Mouse (Mus musculus): Measurements from ENCODE around the gene Efhd2. TPM values are rescaled to one million over a fixed set of nuclear protein-coding genes. Genes with fewer than 3 reads are reported as not detected.

Efhd2 gene
- polyA plus RNA-seq, 1 experiment from 2014 or later: 62.0 TPM

- Histone ChIP-seq H3K4me3 (peak overlapping the region; percentile 0; the same call in 1 of the 2 replicates), H3K27ac (peak overlapping the region; percentile 89), H3K27me3 (no peaks in the 10 kb centered on the region), H3K9me3 (replicated peaks) (no peaks in the 10 kb centered on the region), H3K4me1 (replicated peaks) (peaks cover 88% of the 10 kb centered on the region), H3K36me3 (no peaks in the 10 kb centered on the region), H3K4me2 (peak overlapping the region; percentile 48), H3K9ac (peak overlapping the region; percentile 21; the same call in 1 of the 2 replicates)
- 11% methylated on average over 4 of the region's 4 CpGs for WGBS
- peak; percentile 40 for ATAC-seq (replicated peaks; ENCODE audit: insufficient number of reproducible peaks, insufficient read depth, low FRiP score, low read depth)
These were observed 7.2 kb downstream of the Efhd2 start for GRCm38 (mm10) chr4:141867498-141867897.

- Histone ChIP-seq H3K4me1 (replicated peaks) (peaks cover 83% of the 10 kb centered on the region), H3K27ac (peak overlapping the region; percentile 89), H3K4me2 (peak overlapping the region; percentile 48), H3K27me3 (no peaks in the 10 kb centered on the region), H3K4me3 (peak overlapping the region; percentile 0; the same call in 1 of the 2 replicates), H3K36me3 (peaks cover under 1% of the 10 kb centered on the region; the same call in 1 of the 2 replicates), H3K9me3 (replicated peaks) (no peaks in the 10 kb centered on the region), H3K9ac (peak overlapping the region; percentile 23; the same call in 1 of the 2 replicates)
- WGBS: 17% methylated on average over 10 of the region's 10 CpGs
- peak; percentile 70 for ATAC-seq (replicated peaks; ENCODE audit: insufficient number of reproducible peaks, insufficient read depth, low FRiP score, low read depth)
These were observed 7.7 kb downstream of the Efhd2 start for GRCm38 (mm10) chr4:141866933-141867490.

GRCm38 (mm10) chr4:141865600-141865999 is 9.1 kb downstream of the Efhd2 start:
- Histone ChIP-seq H3K9ac (no peak overlapping the region), H3K27me3 (no peaks in the 10 kb centered on the region), H3K4me3 (no peak overlapping the region), H3K4me2 (no peak overlapping the region), H3K4me1 (replicated peaks) (peaks cover 69% of the 10 kb centered on the region), H3K27ac (peak overlapping the region; percentile 89), H3K36me3 (peaks cover 12% of the 10 kb centered on the region), H3K9me3 (replicated peaks) (no peaks in the 10 kb centered on the region)
- WGBS: 84% methylated on average over 5 of the region's 5 CpGs
- no peak for ATAC-seq (replicated peaks; ENCODE audit: insufficient number of reproducible peaks, insufficient read depth, low FRiP score, low read depth)

DNA sequence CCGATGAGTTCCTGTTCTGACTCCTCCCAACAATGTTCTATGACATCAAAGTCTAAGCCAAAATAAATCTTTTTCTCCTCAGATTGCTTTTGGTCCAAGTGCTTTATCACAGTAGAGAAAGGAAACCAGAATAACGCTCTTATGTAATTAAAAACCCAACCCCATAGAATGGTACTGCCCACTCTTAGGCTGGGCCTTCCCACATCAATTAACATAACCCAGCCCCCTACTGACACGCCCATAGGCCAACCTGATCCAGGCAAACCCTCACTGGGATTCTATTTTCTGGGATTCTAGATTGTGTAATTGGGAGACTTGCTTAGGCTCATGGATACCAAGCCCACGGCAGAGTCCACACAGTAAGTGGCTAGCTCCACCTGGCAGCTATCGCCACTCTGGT is 9.7 kb downstream of the Efhd2 start:
- 89% methylated on average over 5 of the region's 5 CpGs for WGBS
- Histone ChIP-seq H3K9ac (no peak overlapping the region), H3K4me2 (no peak overlapping the region), H3K4me1 (replicated peaks) (peaks cover 64% of the 10 kb centered on the region), H3K27me3 (no peaks in the 10 kb centered on the region), H3K27ac (no peak overlapping the region), H3K9me3 (replicated peaks) (no peaks in the 10 kb centered on the region), H3K4me3 (no peak overlapping the region), H3K36me3 (peaks cover 16% of the 10 kb centered on the region)
- ATAC-seq (replicated peaks; ENCODE audit: insufficient number of reproducible peaks, insufficient read depth, low FRiP score, low read depth): no peak

DNA sequence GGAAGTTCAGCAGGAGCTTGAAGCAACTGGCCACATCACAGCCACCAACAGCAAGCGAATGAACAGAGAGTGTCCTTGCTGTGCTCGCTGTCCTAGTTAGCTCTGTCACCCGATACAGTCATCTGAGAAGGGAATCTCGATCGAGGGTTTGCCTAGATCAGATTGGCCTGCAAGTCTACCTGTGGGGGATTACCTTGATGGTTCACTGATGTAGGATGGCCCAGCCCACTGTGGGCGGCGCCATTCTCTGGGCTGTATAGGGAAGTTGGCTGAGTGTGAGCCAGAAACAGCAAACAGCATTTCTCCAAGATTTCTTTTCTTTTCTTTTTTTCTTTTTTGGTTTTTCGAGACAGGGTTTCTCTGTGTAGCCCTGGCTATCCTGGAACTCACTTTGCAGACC is 10.2 kb downstream of the Efhd2 start:
- peaks cover 59% of the 10 kb centered on the region for H3K4me1 ChIP-seq (replicated peaks)
- no peak overlapping the region for H3K9ac ChIP-seq

DNA sequence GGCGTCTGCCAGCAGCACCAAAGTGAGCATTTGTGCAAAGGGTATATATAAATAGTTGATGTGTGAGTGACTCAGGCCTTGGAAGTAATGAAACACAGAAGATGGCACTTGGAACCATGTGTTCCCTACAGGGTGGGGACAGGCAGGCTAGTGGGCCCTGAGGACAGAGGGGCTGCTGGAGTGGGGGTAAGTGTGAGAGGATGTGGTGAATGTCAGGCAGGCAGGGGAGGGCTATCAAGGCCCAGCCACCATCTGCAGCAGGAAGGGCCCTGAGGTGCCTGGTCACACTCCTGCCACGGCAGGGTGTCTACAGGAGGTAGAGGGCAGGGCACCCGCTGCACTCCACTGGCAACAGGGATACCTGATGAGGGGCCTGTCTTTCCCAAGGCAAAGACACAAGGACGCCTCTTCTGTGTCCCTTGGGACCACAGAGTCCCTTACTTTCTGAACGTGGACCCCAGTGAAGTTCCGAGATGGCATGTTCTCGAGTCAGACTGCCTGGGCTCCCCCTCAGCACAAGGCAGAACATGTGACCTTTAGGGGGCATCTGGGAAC is 10.9 kb downstream of the Efhd2 start:
- Histone ChIP-seq H3K9me3 (replicated peaks) (no peaks in the 10 kb centered on the region), H3K4me1 (replicated peaks) (peaks cover 54% of the 10 kb centered on the region), H3K27me3 (no peaks in the 10 kb centered on the region), H3K4me3 (no peak overlapping the region), H3K36me3 (peaks cover 27% of the 10 kb centered on the region), H3K4me2 (no peak overlapping the region), H3K9ac (no peak overlapping the region), H3K27ac (peak overlapping the region; percentile 79)
- WGBS: 67% methylated on average over 7 of the region's 7 CpGs
- no peak for ATAC-seq (replicated peaks; ENCODE audit: insufficient number of reproducible peaks, insufficient read depth, low FRiP score, low read depth)

More for the DNA sequence above, 10.2 kb downstream of the Efhd2 start:
- no peak overlapping the region for H3K27ac ChIP-seq
- peaks cover 20% of the 10 kb centered on the region for H3K36me3 ChIP-seq
- WGBS: 91% methylated on average over 8 of the region's 8 CpGs
- H3K27me3 ChIP-seq: no peaks in the 10 kb centered on the region
- H3K4me2 ChIP-seq: no peak overlapping the region
- no peak overlapping the region for H3K4me3 ChIP-seq
- no peak for ATAC-seq (replicated peaks; ENCODE audit: insufficient number of reproducible peaks, insufficient read depth, low FRiP score, low read depth)
- no peaks in the 10 kb centered on the region for H3K9me3 ChIP-seq (replicated peaks)

DNA sequence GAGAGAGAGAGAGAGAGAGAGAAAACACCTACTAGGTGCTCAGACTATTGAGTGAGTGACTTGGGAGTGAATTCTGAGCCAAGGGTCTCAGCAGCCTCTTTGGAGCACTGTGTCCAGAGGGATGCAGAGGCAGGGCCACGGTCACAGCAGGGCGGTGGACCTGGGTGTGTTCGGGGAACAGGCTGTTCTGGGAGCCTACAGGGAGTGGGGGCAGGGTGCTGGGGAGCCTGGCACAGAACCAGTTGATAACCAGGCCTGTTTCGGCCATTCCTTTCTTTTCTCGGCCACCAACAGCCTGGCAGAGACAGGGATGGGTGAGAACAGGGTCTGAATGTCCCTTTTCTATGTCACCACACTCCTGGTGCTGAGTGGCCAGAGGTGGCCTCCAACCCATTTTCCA is 11.9 kb downstream of the Efhd2 start:
- 50% methylated on average over 5 of the region's 5 CpGs for WGBS
- Histone ChIP-seq H3K27ac (peak overlapping the region; percentile 79), H3K36me3 (peaks cover 31% of the 10 kb centered on the region), H3K4me3 (no peak overlapping the region), H3K4me1 (replicated peaks) (peaks cover 49% of the 10 kb centered on the region), H3K4me2 (no peak overlapping the region), H3K9ac (0 out of 2 replicates have a peak overlapping the region, but pooled peaks have one; percentile 27), H3K27me3 (no peaks in the 10 kb centered on the region), H3K9me3 (replicated peaks) (no peaks in the 10 kb centered on the region)
- ATAC-seq (replicated peaks; ENCODE audit: insufficient number of reproducible peaks, insufficient read depth, low FRiP score, low read depth): no peak

GRCm38 (mm10) chr4:141861591-141862295 is 13.0 kb downstream of the Efhd2 start:
- no peak overlapping the region for H3K9ac ChIP-seq
- H3K36me3 ChIP-seq: peaks cover 31% of the 10 kb centered on the region
- WGBS: 85% methylated on average over 17 of the region's 17 CpGs
- H3K9me3 ChIP-seq (replicated peaks): no peaks in the 10 kb centered on the region
- H3K4me1 ChIP-seq (replicated peaks): peaks cover 41% of the 10 kb centered on the region
- 0 out of 2 replicates have a peak overlapping the region, but pooled peaks have one; percentile 22 for H3K27ac ChIP-seq
- no peak overlapping the region for H3K4me3 ChIP-seq
- ATAC-seq (replicated peaks; ENCODE audit: insufficient number of reproducible peaks, insufficient read depth, low FRiP score, low read depth): no peak
- no peaks in the 10 kb centered on the region for H3K27me3 ChIP-seq
- no peak overlapping the region for H3K4me2 ChIP-seq

DNA sequence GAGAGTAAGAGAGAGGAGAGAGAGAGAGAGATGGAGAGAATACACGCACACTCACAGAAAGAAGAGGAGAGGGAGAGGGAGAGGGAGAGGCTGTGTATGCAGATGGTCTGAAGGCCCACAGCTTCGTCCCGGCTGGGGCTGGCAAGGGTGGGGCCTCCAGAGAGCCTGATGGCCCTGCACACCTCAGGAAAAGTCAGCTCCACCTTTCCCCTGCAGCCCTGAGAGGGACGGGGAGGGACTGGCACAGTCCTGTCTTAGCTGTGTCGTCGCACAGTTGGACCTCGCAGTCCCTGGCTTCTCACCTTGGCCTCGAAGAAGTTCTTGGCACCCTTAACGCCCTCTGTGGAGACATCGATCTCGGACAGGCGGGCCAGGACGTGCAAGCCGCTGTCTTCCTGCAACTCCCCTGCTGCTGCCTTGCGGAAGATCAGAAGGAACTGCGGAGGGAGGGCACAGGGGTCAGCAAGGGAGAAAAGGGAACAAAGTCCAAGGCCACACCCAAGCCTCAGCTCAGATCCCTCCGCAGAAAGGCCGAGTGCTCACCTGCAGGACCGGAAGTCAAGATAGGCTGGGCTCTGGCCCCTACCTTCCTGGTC is 14.4 kb downstream of the Efhd2 start:
- Histone ChIP-seq H3K4me1 (replicated peaks) (peaks cover 28% of the 10 kb centered on the region), H3K27ac (no peak overlapping the region), H3K27me3 (no peaks in the 10 kb centered on the region), H3K4me2 (no peak overlapping the region), H3K9ac (no peak overlapping the region), H3K4me3 (no peak overlapping the region), H3K9me3 (replicated peaks) (no peaks in the 10 kb centered on the region), H3K36me3 (peaks cover 31% of the 10 kb centered on the region)
- no peak for ATAC-seq (replicated peaks; ENCODE audit: insufficient number of reproducible peaks, insufficient read depth, low FRiP score, low read depth)
- 77% methylated on average over 19 of the region's 19 CpGs for WGBS

- Histone ChIP-seq H3K4me3 (no peak overlapping the region), H3K36me3 (peaks cover 31% of the 10 kb centered on the region), H3K9me3 (replicated peaks) (no peaks in the 10 kb centered on the region), H3K4me1 (replicated peaks) (peaks cover 23% of the 10 kb centered on the region), H3K27me3 (no peaks in the 10 kb centered on the region), H3K4me2 (no peak overlapping the region), H3K27ac (no peak overlapping the region), H3K9ac (no peak overlapping the region)
- no peak for ATAC-seq (replicated peaks; ENCODE audit: insufficient number of reproducible peaks, insufficient read depth, low FRiP score, low read depth)
- 88% methylated on average over 14 of the region's 14 CpGs for WGBS
These were observed 15.4 kb downstream of the Efhd2 start for GRCm38 (mm10) chr4:141859351-141859750.

- no peak overlapping the region for H3K4me3 ChIP-seq
- no peaks in the 10 kb centered on the region for H3K27me3 ChIP-seq
- no peak overlapping the region for H3K9ac ChIP-seq
- no peak overlapping the region for H3K27ac ChIP-seq
- H3K4me2 ChIP-seq: no peak overlapping the region
- no peak for ATAC-seq (replicated peaks; ENCODE audit: insufficient number of reproducible peaks, insufficient read depth, low FRiP score, low read depth)
- no peaks in the 10 kb centered on the region for H3K9me3 ChIP-seq (replicated peaks)
- H3K36me3 ChIP-seq: peaks cover 31% of the 10 kb centered on the region
- peaks cover 14% of the 10 kb centered on the region for H3K4me1 ChIP-seq (replicated peaks)
- 87% methylated on average over 20 of the region's 20 CpGs for WGBS
These were observed 16.2 kb downstream of the Efhd2 start for GRCm38 (mm10) chr4:141858501-141858900.

Data from heart, embryonic 15.5 days (tissue).